Mouse (Mus musculus) stomach, postnatal 0 days (tissue): ENCODE data around the gene Papss2. TPM values are rescaled to one million over a fixed set of nuclear protein-coding genes. Genes with fewer than 3 reads are reported as not detected.

ENCODE experiments used
- ATAC-seq: fragments of 200-750 bp; cut with Nextera tagmentation; 2 replicates; pipeline ENCODE4 v1.8.0; 2017; ENCODE audit not compliant: low FRiP score, low TSS enrichment
- DNase-seq: peaks from one replicate; pipeline ENCODE4 v3.0.0-alpha.2; 2016; ENCODE audit warnings: low spot score
- H3K27ac ChIP-seq: fragments of 300-500 bp; sonication (generic); replicated peaks from 2 replicates; pipeline ENCODE4 v1.5.1; 2014; ENCODE audit warnings: mild to moderate bottlenecking, control low read depth
- H3K27me3 ChIP-seq: fragments of 300-500 bp; sonication (generic); 2 replicates; pipeline ENCODE4 v1.6.1; 2014; ENCODE audit warnings: low read length; ENCODE audit not compliant: control insufficient read depth, insufficient read depth
- H3K36me3 ChIP-seq: fragments of 300-500 bp; sonication (generic); 2 replicates; pipeline ENCODE4 v1.6.1; 2014; ENCODE audit warnings: low read length, mixed read lengths; ENCODE audit not compliant: control insufficient read depth, insufficient read depth
- H3K4me1 ChIP-seq: fragments of 300-500 bp; sonication (generic); replicated peaks from 2 replicates; pipeline ENCODE4 v1.6.1; 2014; ENCODE audit warnings: antibody characterized with exemption; ENCODE audit not compliant: control insufficient read depth, insufficient read depth
- H3K4me2 ChIP-seq: fragments of 300-500 bp; sonication (generic); replicated peaks from 2 replicates; pipeline ENCODE4 v1.6.1; 2014; ENCODE audit warnings: low read depth, mild to moderate bottlenecking, control low read depth, moderate library complexity
- H3K4me3 ChIP-seq: fragments of 300-500 bp; sonication (generic); 2 replicates; pipeline ENCODE4 v1.5.1; 2014; ENCODE audit warnings: low read depth, low read length, control low read depth
- H3K9ac ChIP-seq: fragments of 300-500 bp; sonication (generic); 2 replicates; pipeline ENCODE4 v1.6.1; 2014; ENCODE audit warnings: mild to moderate bottlenecking, low read length, control low read depth, mixed read lengths
- H3K9me3 ChIP-seq: fragments of 300-500 bp; sonication (generic); 2 replicates; pipeline ENCODE4 v1.6.1; 2016; ENCODE audit warnings: low read length; ENCODE audit not compliant: control insufficient read depth
- CTCF ChIP-seq: IDR thresholded peaks from 2 replicates; pipeline ENCODE4 v1.5.1; 2016; ENCODE audit warnings: antibody characterized with exemption, low read depth, mild to moderate bottlenecking, moderate library complexity
- EP300 ChIP-seq: optimal IDR thresholded peaks from 2 replicates; pipeline ENCODE3; 2016; ENCODE audit warnings: antibody characterized with exemption
- WGBS: fragments of 180-500 bp; shearing (Covaris S2); extraction: QIAGEN DNeasy Blood & Tissue Kit; methylation state at CpG from one replicate; pipeline ENCODE4 v1.1.7; 2014; 5-methylcytosine and 5-hydroxymethylcytosine counted together
- polyA plus RNA-seq: library from polyadenylated mRNA; unstranded; fragments of >200 nt; fragmentation: Nextera tagmentation; extraction: Ambion mirVana; gene quantifications from 2 replicates; pipeline ENCODE4 v1.2.1, GENCODE M21; 2015

The Papss2 gene
- polyA plus RNA-seq, 1 experiment from 2014 or later, result 20.8 TPM

DNA sequence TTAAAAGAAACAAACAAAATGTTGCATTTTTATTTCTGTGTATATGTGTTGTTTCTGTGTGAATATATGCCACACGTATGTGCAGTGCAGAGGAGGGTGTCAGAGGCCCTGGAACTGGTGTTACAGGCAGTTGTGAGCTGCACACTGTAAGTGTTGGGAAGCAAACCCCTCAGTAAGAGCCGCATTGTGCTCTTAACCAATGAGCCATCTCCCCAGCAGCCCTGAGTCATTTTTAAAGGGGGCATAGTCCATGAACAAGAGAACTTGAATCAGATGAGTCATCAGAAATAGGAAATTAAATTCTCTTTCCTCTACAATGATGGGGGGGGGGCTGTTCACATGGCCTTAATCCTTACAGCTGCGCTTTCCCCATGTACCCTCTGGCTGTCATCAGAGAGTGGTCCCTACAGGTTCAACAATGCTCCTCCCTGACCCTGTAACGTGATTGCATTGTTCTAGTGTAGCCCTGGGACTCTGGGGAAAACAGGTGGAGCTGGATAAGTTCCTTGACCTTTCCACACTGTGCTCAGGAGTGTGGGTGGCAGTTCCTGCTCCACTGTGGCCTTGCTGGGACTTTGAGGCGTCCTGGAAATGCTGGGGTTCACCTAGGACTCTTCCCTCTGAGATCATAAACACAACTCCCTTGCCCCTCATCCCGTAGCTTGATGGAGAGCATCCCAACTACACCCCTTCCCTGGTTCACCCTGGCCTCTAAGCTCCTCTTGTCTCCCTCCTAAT lies 5.6 kb downstream of the Papss2 start:
- Histone ChIP-seq H3K4me3 (no peak overlapping the region), H3K4me2 (no peak overlapping the region), H3K27me3 (no peaks in the 10 kb centered on the region), H3K9ac (no peak overlapping the region), H3K27ac (peak overlapping the region; percentile 71), H3K4me1 (no peaks in the 10 kb centered on the region), H3K9me3 (no peaks in the 10 kb centered on the region), H3K36me3 (no peaks in the 10 kb centered on the region)
- 62% methylated on average over 6 of the region's 6 CpGs for WGBS
- TF ChIP-seq CTCF, result no peak
- no peak for TF ChIP-seq EP300
- DNase-seq, result peak; percentile 61
- peak; percentile 90 for ATAC-seq

DNA sequence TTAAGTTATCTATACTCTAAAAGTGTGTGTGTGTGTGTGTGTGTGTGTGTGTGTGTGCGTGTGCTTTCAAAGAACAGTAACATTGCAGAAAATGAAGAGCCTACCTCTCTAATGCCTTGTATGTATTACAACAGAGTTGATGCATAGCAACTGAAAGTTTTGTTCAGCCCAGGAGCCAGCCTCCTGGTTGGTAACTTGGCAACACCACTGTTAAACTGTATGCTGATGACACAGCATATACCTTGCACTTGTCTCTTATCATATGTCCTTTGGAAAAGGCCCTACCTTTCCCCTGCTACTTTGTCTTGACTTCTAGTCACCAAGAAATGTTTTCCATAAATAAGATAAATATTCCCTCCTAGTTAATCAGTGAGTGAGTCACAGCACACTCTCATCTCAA lies 7.9 kb downstream of the Papss2 start:
- ATAC-seq, result peak; percentile 83
- Histone ChIP-seq H3K9ac (no peak overlapping the region), H3K27me3 (no peaks in the 10 kb centered on the region), H3K4me1 (no peaks in the 10 kb centered on the region), H3K9me3 (no peaks in the 10 kb centered on the region), H3K27ac (no peak overlapping the region), H3K36me3 (no peaks in the 10 kb centered on the region), H3K4me3 (no peak overlapping the region), H3K4me2 (no peak overlapping the region)
- WGBS, result 81% methylated on average over 1 of the region's 1 CpGs
- no peak for TF ChIP-seq CTCF
- TF ChIP-seq EP300, result no peak
- peak; percentile 40 for DNase-seq

DNA sequence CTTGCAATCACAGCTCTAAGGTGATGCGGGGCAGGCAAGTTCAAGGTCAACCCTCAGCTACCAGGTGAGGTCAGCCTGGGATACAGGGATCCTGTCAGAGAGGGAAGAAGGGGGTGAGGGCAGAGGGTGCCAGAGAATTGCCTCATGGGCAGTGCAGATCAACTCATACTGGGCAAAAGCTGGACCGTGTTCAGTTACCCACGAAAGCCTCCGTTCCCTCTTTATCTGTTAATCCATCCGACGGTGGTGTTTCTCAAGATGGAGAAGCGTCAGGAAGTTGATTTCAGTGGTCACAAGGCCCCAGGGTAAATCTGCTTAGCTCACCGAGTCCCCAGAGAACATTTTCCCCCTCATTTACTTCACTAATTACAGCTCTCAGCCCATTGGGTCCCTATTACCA lies 8.5 kb downstream of the Papss2 start:
- Histone ChIP-seq H3K4me2 (no peak overlapping the region), H3K27me3 (no peaks in the 10 kb centered on the region), H3K4me3 (no peak overlapping the region), H3K36me3 (no peaks in the 10 kb centered on the region), H3K9me3 (no peaks in the 10 kb centered on the region), H3K9ac (no peak overlapping the region), H3K4me1 (no peaks in the 10 kb centered on the region), H3K27ac (0 out of 2 replicates have a peak overlapping the region, but pooled peaks have one; percentile 8)
- ATAC-seq (no peak), DNase-seq (no peak)
- 84% methylated on average over 8 of the region's 8 CpGs for WGBS
- TF ChIP-seq CTCF (no peak), EP300 (no peak)

DNA sequence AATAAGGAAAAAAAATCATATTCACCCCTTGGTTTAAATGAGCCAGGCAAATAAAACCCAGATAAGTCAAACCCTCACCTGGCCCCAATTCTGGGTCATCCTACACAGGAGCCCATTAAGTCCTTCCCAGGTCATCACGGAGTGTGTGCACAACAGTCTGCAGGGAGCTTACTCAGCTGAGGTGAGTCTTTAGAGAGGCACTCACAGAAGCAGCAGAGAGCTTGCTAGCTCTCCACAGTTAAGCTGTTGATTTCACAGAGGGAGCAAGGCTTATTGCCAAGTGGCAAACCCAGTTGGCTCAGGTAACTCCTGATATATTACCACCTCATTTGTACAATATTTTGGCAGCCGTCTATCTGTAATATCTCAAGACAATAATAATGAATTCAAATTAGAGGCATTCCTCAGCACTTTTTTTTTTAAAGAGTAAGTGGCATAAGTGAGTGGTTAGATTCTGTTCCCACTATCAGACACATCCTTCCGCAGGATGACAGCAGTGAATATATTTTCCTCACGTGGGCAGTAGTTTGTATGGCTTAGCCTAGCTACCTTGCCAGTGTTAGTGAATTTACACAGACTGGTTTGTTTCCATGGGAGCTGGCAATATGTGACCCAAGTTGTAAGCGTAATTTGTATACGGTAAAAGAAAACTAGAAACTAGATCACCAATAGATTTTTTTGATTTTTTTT lies 9.1 kb downstream of the Papss2 start:
- 81% methylated on average over 6 of the region's 6 CpGs for WGBS
- DNase-seq (no peak), ATAC-seq (no peak)
- Histone ChIP-seq H3K9ac (no peak overlapping the region), H3K36me3 (no peaks in the 10 kb centered on the region), H3K4me1 (no peaks in the 10 kb centered on the region), H3K27me3 (no peaks in the 10 kb centered on the region), H3K4me3 (no peak overlapping the region), H3K9me3 (no peaks in the 10 kb centered on the region), H3K27ac (no peak overlapping the region), H3K4me2 (no peak overlapping the region)
- TF ChIP-seq EP300 (no peak), CTCF (no peak)

DNA sequence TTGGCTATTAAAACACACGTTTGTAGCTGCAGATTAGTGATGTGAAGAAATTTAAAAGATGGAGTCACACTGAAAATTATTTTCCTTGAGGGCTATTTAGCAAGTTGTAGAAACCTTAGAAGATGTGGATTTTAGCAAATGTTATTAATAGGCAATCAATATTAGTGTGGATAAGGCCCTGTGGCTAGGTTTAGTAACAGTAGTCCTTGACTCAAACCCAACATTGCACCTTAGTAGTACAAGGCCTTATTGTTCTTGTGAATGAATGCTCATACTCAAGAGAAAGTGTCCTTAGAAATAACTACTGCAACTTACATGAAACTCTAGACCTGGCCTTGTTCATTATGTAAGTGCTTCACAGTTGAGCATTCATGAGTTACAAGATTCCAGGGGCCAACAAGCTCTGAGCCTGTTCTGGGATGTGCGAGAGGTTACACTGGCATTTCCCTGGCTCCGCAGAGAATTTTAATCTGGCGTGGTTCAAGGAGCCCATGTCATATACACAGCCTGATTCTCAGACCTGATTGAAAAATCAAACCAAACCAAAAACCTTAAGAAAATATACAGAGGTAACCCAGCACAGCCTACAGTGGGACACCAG lies 10.7 kb downstream of the Papss2 start:
- WGBS, result 87% methylated on average over 4 of the region's 4 CpGs
- ATAC-seq, result no peak
- no peaks in the 10 kb centered on the region for H3K36me3 ChIP-seq
- H3K27me3 ChIP-seq, result no peaks in the 10 kb centered on the region
- TF ChIP-seq CTCF (no peak), EP300 (no peak)
- DNase-seq, result no peak
- H3K4me2 ChIP-seq, result no peak overlapping the region
- no peaks in the 10 kb centered on the region for H3K9me3 ChIP-seq
- H3K27ac ChIP-seq, result no peak overlapping the region
- H3K9ac ChIP-seq, result no peak overlapping the region
- H3K4me1 ChIP-seq, result no peaks in the 10 kb centered on the region
- H3K4me3 ChIP-seq, result no peak overlapping the region

DNA sequence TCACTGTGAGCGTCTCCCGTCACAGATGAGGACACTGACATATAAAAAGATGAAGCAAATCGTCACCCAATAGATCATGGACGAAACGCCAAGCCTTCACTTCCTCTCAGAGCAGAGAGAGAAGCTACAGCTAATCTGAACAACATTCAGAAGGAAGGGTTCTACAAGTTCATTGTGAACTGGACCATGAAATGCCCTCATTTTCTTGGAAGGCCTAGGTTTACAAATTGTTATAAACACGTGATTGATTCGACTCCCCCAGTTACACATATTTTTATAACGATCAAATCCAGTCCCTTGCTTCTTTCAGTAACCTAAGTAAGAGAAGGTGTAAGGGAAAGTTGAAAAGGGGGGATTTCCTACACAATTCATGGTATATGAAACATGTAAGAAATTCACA lies 11.4 kb downstream of the Papss2 start:
- Histone ChIP-seq H3K36me3 (no peaks in the 10 kb centered on the region), H3K4me1 (no peaks in the 10 kb centered on the region), H3K27me3 (no peaks in the 10 kb centered on the region), H3K9me3 (no peaks in the 10 kb centered on the region), H3K27ac (no peak overlapping the region), H3K4me2 (no peak overlapping the region), H3K4me3 (no peak overlapping the region), H3K9ac (no peak overlapping the region)
- ATAC-seq (no peak), DNase-seq (no peak)
- WGBS, result 79% methylated on average over 8 of the region's 8 CpGs
- TF ChIP-seq EP300 (no peak), CTCF (no peak)
